Mouse (Mus musculus) frontal cortex, adult 2 months (tissue): Measurements from ENCODE around the gene Gpr31b. TPM values are rescaled to one million over a fixed set of nuclear protein-coding genes. Genes with fewer than 3 reads are reported as not detected.

Experiments used
- polyA plus RNA-seq: library from polyadenylated mRNA; depleted of rRNA; stranded (reverse); fragments of >200 nt; gene quantifications from 2 replicates; pipeline ENCODE4 v1.2.3, GENCODE M21; 2012; rRNA removed

Gpr31b gene
- polyA plus RNA-seq, 1 experiment: not detected

Other genes starting within 250 kb of the Gpr31b start
- 25.8 and 34.8 TPM in 2 replicates for gene Mas1, start 184.2 kb downstream of the Gpr31b start, polyA plus RNA-seq
- 0.22 and 0.23 TPM in 2 replicates for gene Mrgprh, start 176.3 kb downstream of the Gpr31b start, polyA plus RNA-seq
- gene Pnldc1, start 142.1 kb downstream of the Gpr31b start, polyA plus RNA-seq: 3.8 and 4.3 TPM in 2 replicates
- 122 and 138 TPM in 2 replicates for gene Tcp1, start 136.6 kb downstream of the Gpr31b start, polyA plus RNA-seq
- 55.8 and 56.9 TPM in 2 replicates for gene Mrpl18, start 136.0 kb downstream of the Gpr31b start, polyA plus RNA-seq
- 4.1 and 6.0 TPM in 2 replicates for gene Acat3, start 111.7 kb downstream of the Gpr31b start, polyA plus RNA-seq
- 40.0 and 45.0 TPM in 2 replicates for gene Acat2, start 91.5 kb downstream of the Gpr31b start, polyA plus RNA-seq
- gene Wtap, start 58.1 kb downstream of the Gpr31b start, polyA plus RNA-seq: 53.6 and 66.9 TPM in 2 replicates
- gene Sod2, start 45.5 kb downstream of the Gpr31b start, polyA plus RNA-seq: 261 and 282 TPM in 2 replicates
- gene Tcp10b, start 8.8 kb upstream of the Gpr31b start, polyA plus RNA-seq: 0.70 and 0.86 TPM in 2 replicates
- gene Unc93a, start 79.5 kb upstream of the Gpr31b start, polyA plus RNA-seq: 0.06 and 0.08 TPM in 2 replicates
- not detected in 2 replicates for gene Smok2a, start 168.9 kb upstream of the Gpr31b start, polyA plus RNA-seq
- gene Smok2b, start 178.0 kb upstream of the Gpr31b start, polyA plus RNA-seq: not detected in 2 replicates